Mouse (Mus musculus) urinary bladder, postnatal 10 days (tissue): ENCODE data around the gene Ceacam15.
"Not testable (repeated sequence)": the region's sequence is repeated elsewhere in the genome, so short reads cannot be mapped to it uniquely, and the experiment has no call there.

Source experiments
- DNase-seq: peaks from one replicate; pipeline ENCODE4 v3.0.0; 2022; ENCODE audit warnings: low spot score

Ceacam15 gene

GRCm38 (mm10) chr7:16675605-16676004, at the start of gene Ceacam15:
Gene Ceacam15, minus strand, starts transcription at chr7:16675705.
- no peak for DNase-seq

GRCm38 (mm10) chr7:16722490-16722889, 47.0 kb upstream of the Ceacam15 start:
- DNase-seq, result not testable (repeated sequence)

GRCm38 (mm10) chr7:16721629-16722028, 46.1 kb upstream of the Ceacam15 start, which contains the start of gene Ceacam9:
Gene Ceacam9, plus strand, starts transcription at chr7:16721929.
- no peak for DNase-seq

GRCm38 (mm10) chr7:16716456-16717152, 41.1 kb upstream of the Ceacam15 start:
- not testable (repeated sequence) for DNase-seq

- DNase-seq, result no peak
Observed at GRCm38 (mm10) chr7:16712633-16713415, 37.3 kb upstream of the Ceacam15 start.

GRCm38 (mm10) chr7:16710604-16711003, 35.1 kb upstream of the Ceacam15 start:
- DNase-seq, result no peak

GRCm38 (mm10) chr7:16708244-16708643, 32.7 kb upstream of the Ceacam15 start:
- no peak for DNase-seq

- no peak for DNase-seq
Observed at GRCm38 (mm10) chr7:16706385-16706784, 30.9 kb upstream of the Ceacam15 start.

- no peak for DNase-seq
Observed at GRCm38 (mm10) chr7:16700583-16700982, 25.1 kb upstream of the Ceacam15 start.

GRCm38 (mm10) chr7:16699042-16699441, 23.5 kb upstream of the Ceacam15 start:
- no peak for DNase-seq

GRCm38 (mm10) chr7:16695025-16695424, 19.5 kb upstream of the Ceacam15 start:
- DNase-seq, result no peak

- no peak for DNase-seq
Observed at GRCm38 (mm10) chr7:16689196-16689595, 13.7 kb upstream of the Ceacam15 start.

- DNase-seq, result not testable (repeated sequence)
Observed at GRCm38 (mm10) chr7:16680194-16680593, 4.7 kb upstream of the Ceacam15 start.

- DNase-seq, result not testable (repeated sequence)
Observed at GRCm38 (mm10) chr7:16674699-16675098, 806 bp downstream of the Ceacam15 start.

GRCm38 (mm10) chr7:16673823-16674222, 1.7 kb downstream of the Ceacam15 start:
- DNase-seq, result no peak

- DNase-seq, result not testable (repeated sequence)
Observed at GRCm38 (mm10) chr7:16668331-16668930, 7.1 kb downstream of the Ceacam15 start.

- no peak for DNase-seq
Observed at GRCm38 (mm10) chr7:16644260-16644659, 31.2 kb downstream of the Ceacam15 start.

- not testable (repeated sequence) for DNase-seq
Observed at GRCm38 (mm10) chr7:16643106-16643505, 32.4 kb downstream of the Ceacam15 start.

GRCm38 (mm10) chr7:16639028-16639427, 36.5 kb downstream of the Ceacam15 start:
- DNase-seq, result no peak

- no peak for DNase-seq
Observed at GRCm38 (mm10) chr7:16635116-16635515, 40.4 kb downstream of the Ceacam15 start.

- DNase-seq, result not testable (repeated sequence)
Observed at GRCm38 (mm10) chr7:16633913-16634312, 41.6 kb downstream of the Ceacam15 start.

GRCm38 (mm10) chr7:16631932-16632331, 43.6 kb downstream of the Ceacam15 start:
- DNase-seq, result no peak

- DNase-seq, result no peak
Observed at GRCm38 (mm10) chr7:16631025-16631424, 44.5 kb downstream of the Ceacam15 start.
